In genomic region chr5:74155860-74156351, GRCm38 (mm10) we compare ENCODE assay signal across 16 mouse cellular contexts. TPM values are rescaled to one million over a fixed set of nuclear protein-coding genes. Genes with fewer than 3 reads are reported as not detected.
A peak's percentile ranks its signal among the peaks of the same experiment; 100 is the strongest.
DNase-seq lines count a peak whose midpoint lies in the region; ATAC-seq and TF ChIP-seq lines count a peak whose summit lies in the region.
"Had no signal": no experiment of that assay in that cellular context is flagged by ENCODE, and none has a peak within 500 bp of the region (broad histone marks: within the 10 kb centered on the region; RNA-seq: fewer than 3 reads in every experiment).

No protein-coding gene starts in this region.

- H3K4me1 ChIP-seq in kidney, embryonic 15.5 days: peaks cover 39% of the 10 kb centered on the region
- no peaks in the 10 kb centered on the region for H3K4me1 ChIP-seq in kidney, adult 2 months (ENCODE audit: control insufficient read depth, insufficient read depth, low read length)
- H3K4me1 ChIP-seq in embryonic facial prominence, embryonic 11.5 days (ENCODE audit: control insufficient read depth, insufficient read depth, low read length): peaks cover 6% of the 10 kb centered on the region; the same call in 1 of the 2 replicates
- peaks cover 3% of the 10 kb centered on the region; the same call in 1 of the 2 replicates for H3K4me1 ChIP-seq in neural tube, embryonic 11.5 days (ENCODE audit: control insufficient read depth, insufficient read depth, low read length)

- H3K4me2 ChIP-seq in kidney, embryonic 15.5 days: no peak overlapping the region
- no peak overlapping the region for H3K4me2 ChIP-seq in embryonic facial prominence, embryonic 11.5 days (ENCODE audit: low read depth, low read length)
- no peak overlapping the region for H3K4me2 ChIP-seq in neural tube, embryonic 11.5 days (ENCODE audit: low read depth)
- H3K4me2 ChIP-seq: heart, embryonic 15.5 days had no signal

- ATAC-seq in kidney, embryonic 15.5 days (replicated peaks; ENCODE audit: low FRiP score): peak; percentile 69
- peak; percentile 41; the same call in 1 of the 2 replicates for ATAC-seq in embryonic facial prominence, embryonic 11.5 days (replicated peaks; ENCODE audit: insufficient number of reproducible peaks, low FRiP score, low TSS enrichment, low read depth)
- peak; percentile 71; the same call in 1 of the 2 replicates for ATAC-seq in neural tube, embryonic 11.5 days (ENCODE audit: insufficient read depth, low FRiP score, low TSS enrichment)
- ATAC-seq: intestine, embryonic 16.5 days had no signal

- peak overlapping the region; percentile 56 for H3K27ac ChIP-seq in kidney, embryonic 15.5 days
- H3K27ac ChIP-seq in kidney, adult 2 months (ENCODE audit: insufficient read depth, low read depth, low read length): no peak overlapping the region
- H3K27ac ChIP-seq in embryonic facial prominence, embryonic 11.5 days (replicated peaks; ENCODE audit: low read depth, low read length): no peak overlapping the region; the same call in 1 of the 2 replicates
- no peak overlapping the region for H3K27ac ChIP-seq in neural tube, embryonic 11.5 days (ENCODE audit: low read depth, low read length)
- H3K27ac ChIP-seq: heart, embryonic 15.5 days had no signal

- no peaks in the 10 kb centered on the region for H3K36me3 ChIP-seq in kidney, embryonic 15.5 days
- no peaks in the 10 kb centered on the region for H3K36me3 ChIP-seq in kidney, adult 2 months (ENCODE audit: control insufficient read depth, insufficient read depth, low read length)
- no peaks in the 10 kb centered on the region for H3K36me3 ChIP-seq in embryonic facial prominence, embryonic 11.5 days (replicated peaks; ENCODE audit: control insufficient read depth, insufficient read depth, low read depth, low read length)
- no peaks in the 10 kb centered on the region for H3K36me3 ChIP-seq in neural tube, embryonic 11.5 days (ENCODE audit: control insufficient read depth, insufficient read depth, low read length)
- H3K36me3 ChIP-seq: heart, embryonic 15.5 days had no signal

- TF ChIP-seq POLR2A in kidney, adult 2 months (IDR thresholded peaks at IDR 0.05; ENCODE audit: low read depth, low read length): no peak

- no peaks in the 10 kb centered on the region for H3K9me3 ChIP-seq in kidney, embryonic 15.5 days (replicated peaks)
- H3K9me3 ChIP-seq in embryonic facial prominence, embryonic 11.5 days (replicated peaks; ENCODE audit: control insufficient read depth, low read length): no peaks in the 10 kb centered on the region
- H3K9me3 ChIP-seq in neural tube, embryonic 11.5 days (ENCODE audit: control insufficient read depth, low read length): no peaks in the 10 kb centered on the region
- H3K9me3 ChIP-seq: heart, embryonic 15.5 days had no signal

- no peak overlapping the region for H3K9ac ChIP-seq in kidney, embryonic 15.5 days
- no peak overlapping the region for H3K9ac ChIP-seq in embryonic facial prominence, embryonic 11.5 days (replicated peaks; ENCODE audit: low read length)
- no peak overlapping the region for H3K9ac ChIP-seq in neural tube, embryonic 11.5 days (ENCODE audit: low read length)
- H3K9ac ChIP-seq: heart, embryonic 15.5 days had no signal

- no peak overlapping the region for H3K4me3 ChIP-seq in kidney, embryonic 15.5 days (replicated peaks)
- no peak overlapping the region for H3K4me3 ChIP-seq in kidney, adult 2 months (ENCODE audit: insufficient read depth, low read depth, low read length)
- no peak overlapping the region for H3K4me3 ChIP-seq in embryonic facial prominence, embryonic 11.5 days (ENCODE audit: low read depth, low read length)
- no peak overlapping the region for H3K4me3 ChIP-seq in neural tube, embryonic 11.5 days (ENCODE audit: low read depth, low read length)
- H3K4me3 ChIP-seq: heart, embryonic 15.5 days had no signal

- H3K27me3 ChIP-seq in kidney, embryonic 15.5 days: no peaks in the 10 kb centered on the region
- no peaks in the 10 kb centered on the region for H3K27me3 ChIP-seq in kidney, adult 2 months (replicated peaks; ENCODE audit: control insufficient read depth, insufficient read depth, low read length)
- no peaks in the 10 kb centered on the region for H3K27me3 ChIP-seq in embryonic facial prominence, embryonic 11.5 days (ENCODE audit: control insufficient read depth, insufficient read depth, low read length)
- H3K27me3 ChIP-seq in neural tube, embryonic 11.5 days (ENCODE audit: control insufficient read depth, insufficient read depth, low read length): no peaks in the 10 kb centered on the region
- H3K27me3 ChIP-seq: heart, embryonic 15.5 days had no signal

- peak; percentile 14 for DNase-seq in cerebellum, adult 11-12 months
- no peak for DNase-seq in cerebellum, postnatal 4 days (ENCODE audit: low spot score in 2 of 2)
- no peak for DNase-seq in kidney, adult 2 months
- DNase-seq in embryonic facial prominence, embryonic 11.5 days (ENCODE audit: low spot score): peak; percentile 72
- peak; percentile 45 for DNase-seq in neural tube, embryonic 11.5 days (ENCODE audit: low spot score)
- DNase-seq in lung, postnatal 36 days: no peak
- DNase-seq in layer of hippocampus, adult 8-10 months (ENCODE audit: low spot score in 2 of 2): no peak
- DNase-seq: adrenal gland, postnatal 14 days; cerebellum, adult 8-10 months; gastrocnemius, postnatal 36 days; liver; lung, postnatal 4 days; thymus, postnatal 25 days had no signal

- TF ChIP-seq CTCF in kidney, adult 2 months (conservative IDR thresholded peaks at IDR 0.05; ENCODE audit: insufficient read depth, insufficient read length, low read depth, low read length): no peak

- WGBS in kidney, embryonic 15.5 days: 20% methylated on average over 7 of the region's 7 CpGs
- WGBS in kidney, adult 2 months: 62% methylated on average over 7 of the region's 7 CpGs
- 23% methylated on average over 7 of the region's 7 CpGs for WGBS in embryonic facial prominence, embryonic 11.5 days
- WGBS in neural tube, embryonic 11.5 days: 30% methylated on average over 7 of the region's 7 CpGs

RNA-seq across cellular contexts. Expression of gene Rasl11b, which starts 39.2 kb away (rescaled TPM):
- polyA plus RNA-seq in kidney, embryonic 15.5 days (2015; fragmentation: Nextera tagmentation; extraction: Ambion mirVana): 60.3 and 63.1 TPM in 2 replicates
- 43.1 and 44.9 TPM in 2 replicates for polyA plus RNA-seq in kidney, adult 2 months (2012; rRNA removed)
- polyA plus RNA-seq in embryonic facial prominence, embryonic 11.5 days (2014; fragmentation: Nextera tagmentation; extraction: Ambion mirVana): 82.8 and 83.8 TPM in 2 replicates
- polyA plus RNA-seq in neural tube, embryonic 11.5 days (2014; fragmentation: Nextera tagmentation; extraction: Ambion mirVana): 38.7 and 41.3 TPM in 2 replicates
- 10 to 100 TPM; 60.9 to 67.0 (median 63.6) TPM for total RNA-seq in layer of hippocampus, adult 8-10 months (2022)

Comparison
In these comparisons a context has a peak if more than half of its experiments do, and no peak if none do; other contexts are left out.
1. DNase-seq: peak in cerebellum, adult 11-12 months (single experiment), embryonic facial prominence, embryonic 11.5 days (single experiment) and neural tube, embryonic 11.5 days (single experiment); none in cerebellum, postnatal 4 days (0 of 2), kidney, adult 2 months (single experiment), lung, postnatal 36 days (single experiment) and layer of hippocampus, adult 8-10 months (0 of 2).
2. Peak in every context shown above with its lines, with median percentiles within 50 percentile points of each other: ATAC-seq.